Mouse (Mus musculus): ENCODE data around the gene Pard6b. TPM values are rescaled to one million over a fixed set of nuclear protein-coding genes. Genes with fewer than 3 reads are reported as not detected.

The Pard6b gene
- polyA plus RNA-seq, 2 experiments from 2014 or later = 0.48 to 1.1 TPM

- no peak for ATAC-seq
Measured at GRCm38 (mm10) chr2:168143794-168144193, 63.0 kb downstream of the Pard6b start.

GRCm38 (mm10) chr2:168145437-168145836 is 64.6 kb downstream of the Pard6b start:
- ATAC-seq = no peak

GRCm38 (mm10) chr2:168147722-168148432 is 67.1 kb downstream of the Pard6b start:
- no peak for ATAC-seq

DNA sequence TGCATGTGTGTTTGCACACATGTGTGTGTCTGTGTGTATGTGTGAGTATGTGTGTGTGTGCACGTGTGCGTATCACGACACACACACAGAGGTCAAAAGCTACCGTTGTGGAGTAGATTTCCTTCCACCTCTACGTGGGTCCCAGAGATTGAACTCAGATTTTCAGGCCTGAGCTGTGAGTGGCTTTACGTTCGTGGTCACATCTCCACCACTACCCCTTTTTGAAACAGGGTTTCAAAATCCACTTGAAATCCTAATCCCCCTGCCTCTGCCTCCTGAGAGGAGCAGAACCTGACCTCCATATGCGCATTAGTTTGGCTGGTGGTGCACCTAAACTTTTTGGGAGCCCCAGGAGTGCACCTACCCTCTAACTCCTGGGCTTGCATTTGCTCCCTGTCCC is 68.4 kb downstream of the Pard6b start:
- no peak for ATAC-seq

Other genes starting within 250 kb of the Pard6b start
- gene Ptpn1, start 148.9 kb upstream of the Pard6b start, polyA plus RNA-seq (2017; shearing (Covaris generic)) = 100 to 1,000 TPM; 146 to 155 TPM
- under 1 TPM; 0.43 to 0.70 TPM for gene Ripor3, start 70.4 kb upstream of the Pard6b start, polyA plus RNA-seq (2017; shearing (Covaris generic))
- gene Adnp, start 126.1 kb downstream of the Pard6b start, polyA plus RNA-seq (2017; shearing (Covaris generic)) = 1 to 10 TPM in 1 of 2 experiments, under 1 TPM in 1; 0.63 to 4.7 TPM
- 10 to 100 TPM; 14.2 to 20.0 TPM for gene Gm20716, start 149.4 kb downstream of the Pard6b start, polyA plus RNA-seq (2017; shearing (Covaris generic))
- gene Dpm1, start 149.6 kb downstream of the Pard6b start, polyA plus RNA-seq (2017; shearing (Covaris generic)) = 10 to 100 TPM; 62.6 to 96.1 TPM
- 1 to 10 TPM in 1 of 2 experiments, under 1 TPM in 1; 0.40 to 1.2 TPM for gene Mocs3, start 149.6 kb downstream of the Pard6b start, polyA plus RNA-seq (2017; shearing (Covaris generic))
- not detected for gene Kcng1, start 200.7 kb downstream of the Pard6b start, polyA plus RNA-seq (2017; shearing (Covaris generic))

Data from activated CD4-positive, CD25-positive, alpha-beta regulatory T cell, adult 4 months (primary cell).